Mouse (Mus musculus) layer of hippocampus, adult 9-11 months (tissue): ENCODE results near the gene C1qtnf12.

ENCODE experiments used
- DNase-seq: peaks from one replicate; pipeline ENCODE4 v3.0.0; 2022

C1qtnf12 gene

GRCm38 (mm10) chr4:156008369-156008768 lies 46.3 kb downstream of the C1qtnf12 start:
- no peak for DNase-seq

GRCm38 (mm10) chr4:156013637-156014036 lies 51.5 kb downstream of the C1qtnf12 start, which contains the start of gene Tnfrsf4:
Tnfrsf4 (plus strand) TSS chr4:156013843.
- peak; percentile 23 for DNase-seq

DNA sequence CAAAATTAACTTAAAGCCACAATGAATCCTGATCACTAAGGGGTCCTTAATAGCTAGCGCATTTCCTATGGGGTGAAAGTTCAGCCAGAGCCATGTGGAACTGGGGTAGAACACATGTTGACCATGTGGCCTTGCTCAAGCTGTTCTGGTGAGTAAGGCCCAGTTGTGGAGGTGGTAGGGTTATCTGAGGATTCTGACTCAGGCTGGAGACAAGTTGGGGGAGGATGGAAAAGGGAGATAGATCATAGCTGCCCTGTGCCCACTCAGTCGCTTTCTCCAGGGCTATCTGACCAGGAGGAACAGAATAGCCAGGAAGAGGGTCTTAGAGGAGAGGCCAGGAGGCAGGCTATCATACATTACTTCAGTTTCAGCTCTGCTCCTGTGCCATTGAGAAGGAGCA lies 52.3 kb downstream of the C1qtnf12 start:
- no peak for DNase-seq
